Mouse (Mus musculus): ENCODE measurements around the gene Tbk1. TPM values are rescaled to one million over a fixed set of nuclear protein-coding genes. Genes with fewer than 3 reads are reported as not detected.

The Tbk1 gene
- total RNA-seq, 1 experiment, result 25.7 TPM

DNA sequence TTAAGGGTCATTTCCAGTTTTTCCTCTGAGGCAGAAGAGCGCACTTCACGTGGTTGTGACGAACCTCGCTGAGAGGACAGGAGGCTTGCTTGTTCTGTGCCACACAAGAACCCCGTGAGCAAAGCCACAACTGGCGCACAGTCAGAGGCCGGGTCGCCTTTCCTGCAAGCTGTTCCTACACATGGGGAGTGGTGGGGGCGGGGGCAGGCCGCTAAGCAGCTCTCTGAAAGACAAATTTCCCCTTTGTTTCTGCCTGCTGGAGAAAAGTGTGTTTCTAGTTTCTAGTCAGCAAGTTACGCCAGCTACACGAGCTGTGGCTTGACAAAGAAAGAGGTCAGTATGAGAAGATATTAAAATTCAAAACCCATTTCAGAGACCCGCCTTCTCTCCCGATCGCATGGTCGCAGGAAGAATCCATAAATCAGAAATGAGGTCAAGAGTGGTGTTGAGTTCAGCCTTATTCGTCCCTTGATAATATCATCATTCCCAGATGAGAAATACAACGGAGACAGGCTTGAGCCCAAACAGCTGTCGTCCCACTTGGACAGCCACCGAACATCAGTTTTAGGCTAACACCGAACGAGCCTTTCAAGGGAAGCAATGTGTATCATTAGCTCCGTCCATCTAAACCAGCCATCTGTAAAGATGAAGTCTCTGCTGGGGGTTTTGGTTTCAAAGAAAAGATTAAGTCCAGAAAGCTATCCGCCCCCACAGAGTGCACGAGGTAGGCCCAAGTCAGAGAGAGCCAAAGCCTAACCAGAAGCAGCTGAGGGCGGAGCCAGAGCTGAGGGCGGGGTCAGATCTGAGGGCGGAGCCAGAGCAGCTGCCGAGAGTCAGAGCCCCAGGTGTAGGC, 79.6 kb downstream of the Tbk1 start:
- in situ Hi-C loops (cut with MboI; ENCODE audit: low sequenced_read_pairs in 2 of 2, unreplicated experiment in 2 of 2), result no loop called here
- Histone ChIP-seq H3K9ac (ENCODE audit: insufficient read depth, low read depth, low read length, poor library complexity, severe bottlenecking) (peak overlapping the region; percentile 74; the same call in 1 of the 2 replicates), H3K4me3 (ENCODE audit: insufficient read depth in 1 of 2, low read depth in 1 of 2, low read length in 2 of 2, poor library complexity in 1 of 2, severe bottlenecking in 1 of 2) (peak overlapping the region; percentile 8 to 11), H3K4me1 (ENCODE audit: control insufficient read depth in 2 of 2, insufficient read depth in 2 of 2, low read length in 2 of 2, poor library complexity in 1 of 2) (peaks cover 6 to 10% of the 10 kb centered on the region in 2 experiments), H3K36me3 (ENCODE audit: control insufficient read depth, insufficient read depth, low read length, poor library complexity, severe bottlenecking) (no peaks in the 10 kb centered on the region), H3K27ac (ENCODE audit: insufficient read depth, low read depth, low read length, poor library complexity, severe bottlenecking) (peak overlapping the region; percentile 51), H3K9me3 (ENCODE audit: control insufficient read depth, insufficient read depth, low read depth, low read length) (no peaks in the 10 kb centered on the region)
- no peak for TF ChIP-seq CHD2 (IDR thresholded peaks at IDR 0.05; ENCODE audit: low read depth, low read length)
- TF ChIP-seq MAFK (IDR thresholded peaks at IDR 0.05; ENCODE audit: insufficient read depth, low read depth, low read length), result no peak
- TF ChIP-seq ZC3H11A (IDR thresholded peaks at IDR 0.05; ENCODE audit: borderline replicate concordance, low read depth, low read length), result no peak
- TF ChIP-seq ZNF384 (IDR thresholded peaks at IDR 0.05; ENCODE audit: low read depth, low read length), result no peak
- no peak for TF ChIP-seq HCFC1 (IDR thresholded peaks at IDR 0.05; ENCODE audit: borderline replicate concordance, insufficient read depth, low read length)
- peak; percentile 74 for DNase-seq (ENCODE audit: low read depth, low spot score)

DNA sequence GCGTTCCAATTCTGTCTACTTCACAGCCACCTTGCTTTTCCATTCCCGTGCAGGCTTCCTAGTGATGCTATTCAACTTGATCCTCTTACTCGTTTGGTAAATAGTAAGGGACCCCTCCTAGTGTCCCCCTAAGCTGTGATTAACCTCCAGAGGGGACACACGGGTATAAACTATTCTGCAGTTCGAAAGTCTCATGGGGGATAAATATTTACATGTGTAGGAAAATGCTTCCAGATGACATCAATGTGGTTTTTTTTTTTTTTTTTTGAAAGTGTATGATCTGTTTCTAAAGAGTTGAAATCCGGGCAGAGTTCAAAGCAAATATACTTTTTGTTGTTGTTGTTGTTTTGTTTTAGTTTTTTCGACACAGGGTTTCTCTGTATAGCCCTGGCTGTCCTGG, 80.7 kb downstream of the Tbk1 start:
- in situ Hi-C loops (cut with MboI; ENCODE audit: low sequenced_read_pairs in 2 of 2, unreplicated experiment in 2 of 2), result no loop called here
- Histone ChIP-seq H3K27ac (ENCODE audit: insufficient read depth, low read depth, low read length, poor library complexity, severe bottlenecking) (no peak overlapping the region), H3K36me3 (ENCODE audit: control insufficient read depth, insufficient read depth, low read length, poor library complexity, severe bottlenecking) (no peaks in the 10 kb centered on the region), H3K4me1 (ENCODE audit: control insufficient read depth in 2 of 2, insufficient read depth in 2 of 2, low read length in 2 of 2, poor library complexity in 1 of 2) (peaks cover 7 to 12% of the 10 kb centered on the region in 2 experiments), H3K4me3 (ENCODE audit: insufficient read depth in 1 of 2, low read depth in 1 of 2, low read length in 2 of 2, poor library complexity in 1 of 2, severe bottlenecking in 1 of 2) (peak overlapping the region; percentile 52 to 68; a peak in 2 of 4 replicates), H3K9me3 (ENCODE audit: control insufficient read depth, insufficient read depth, low read depth, low read length) (no peaks in the 10 kb centered on the region), H3K9ac (ENCODE audit: insufficient read depth, low read depth, low read length, poor library complexity, severe bottlenecking) (peak overlapping the region; percentile 81; the same call in 1 of the 2 replicates)
- DNase-seq (ENCODE audit: low read depth, low spot score), result no peak
- TF ChIP-seq HCFC1 (IDR thresholded peaks at IDR 0.05; ENCODE audit: borderline replicate concordance, insufficient read depth, low read length), result no peak

DNA sequence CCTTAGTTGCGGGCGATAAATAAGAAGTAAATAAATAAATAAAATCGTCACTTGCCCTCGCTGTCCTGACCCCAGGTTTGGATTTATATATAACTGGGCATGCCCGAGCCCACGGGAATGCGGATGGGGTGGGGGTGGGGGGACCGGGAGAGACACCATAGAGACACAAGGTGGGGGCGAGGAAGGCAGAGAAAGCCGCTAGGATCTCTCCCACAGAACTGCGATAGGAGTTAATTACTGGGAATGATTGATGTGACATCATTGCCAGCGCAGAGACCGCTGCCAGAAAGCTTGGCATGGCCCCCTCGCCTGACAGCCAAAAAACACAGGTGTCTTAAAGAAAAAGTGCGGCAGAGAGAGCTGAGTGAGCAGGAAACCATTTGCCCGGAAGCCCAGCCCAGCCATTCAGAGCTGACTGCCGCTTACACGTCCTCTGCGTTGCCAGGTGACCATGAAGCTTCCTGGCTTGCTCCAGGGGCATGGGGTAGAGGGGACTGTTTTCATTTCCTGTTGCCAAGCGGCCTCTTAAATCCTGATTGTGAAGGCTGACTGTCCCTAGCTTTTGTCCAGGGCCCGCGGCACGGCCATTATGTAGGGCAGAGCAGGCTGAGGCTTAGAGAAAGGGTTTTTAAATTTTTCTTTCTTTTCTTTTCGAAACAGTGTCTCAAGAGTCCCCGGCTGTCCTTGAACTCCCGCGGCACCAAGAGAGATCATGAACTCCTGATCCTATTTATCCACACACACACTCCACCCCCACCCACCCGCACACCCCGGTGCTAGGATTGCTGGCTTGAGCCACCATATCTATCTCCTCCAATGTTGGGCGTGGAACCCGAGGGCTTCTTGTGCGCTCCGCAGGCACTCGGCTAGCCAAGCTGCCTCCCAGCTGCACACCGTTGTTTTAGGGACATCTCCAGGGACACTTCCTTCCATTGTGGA, 81.3 kb downstream of the Tbk1 start:
- Histone ChIP-seq H3K9me3 (ENCODE audit: control insufficient read depth, insufficient read depth, low read depth, low read length) (no peaks in the 10 kb centered on the region), H3K27ac (ENCODE audit: insufficient read depth, low read depth, low read length, poor library complexity, severe bottlenecking) (peak overlapping the region; percentile 73; the same call in 1 of the 2 replicates), H3K36me3 (ENCODE audit: control insufficient read depth, insufficient read depth, low read length, poor library complexity, severe bottlenecking) (no peaks in the 10 kb centered on the region), H3K9ac (ENCODE audit: insufficient read depth, low read depth, low read length, poor library complexity, severe bottlenecking) (peak overlapping the region; percentile 81; the same call in 1 of the 2 replicates), H3K4me1 (ENCODE audit: control insufficient read depth in 2 of 2, insufficient read depth in 2 of 2, low read length in 2 of 2, poor library complexity in 1 of 2) (peaks cover 12 to 14% of the 10 kb centered on the region in 2 experiments), H3K4me3 (ENCODE audit: insufficient read depth in 1 of 2, low read depth in 1 of 2, low read length in 2 of 2, poor library complexity in 1 of 2, severe bottlenecking in 1 of 2) (peak overlapping the region; percentile 52 to 68)
- in situ Hi-C loops (cut with MboI; ENCODE audit: low sequenced_read_pairs in 2 of 2, unreplicated experiment in 2 of 2), result no loop called here
- TF ChIP-seq ZNF384 (IDR thresholded peaks at IDR 0.05; ENCODE audit: low read depth, low read length), result no peak
- no peak for TF ChIP-seq HCFC1 (IDR thresholded peaks at IDR 0.05; ENCODE audit: borderline replicate concordance, insufficient read depth, low read length)
- no peak for TF ChIP-seq ZC3H11A (IDR thresholded peaks at IDR 0.05; ENCODE audit: borderline replicate concordance, low read depth, low read length)
- TF ChIP-seq MAFK (IDR thresholded peaks at IDR 0.05; ENCODE audit: insufficient read depth, low read depth, low read length), result 0 out of 2 replicates have a peak, but pooled peaks have one; percentile 17
- no peak for TF ChIP-seq CHD2 (IDR thresholded peaks at IDR 0.05; ENCODE audit: low read depth, low read length)
- DNase-seq (ENCODE audit: low read depth, low spot score), result no peak

DNA sequence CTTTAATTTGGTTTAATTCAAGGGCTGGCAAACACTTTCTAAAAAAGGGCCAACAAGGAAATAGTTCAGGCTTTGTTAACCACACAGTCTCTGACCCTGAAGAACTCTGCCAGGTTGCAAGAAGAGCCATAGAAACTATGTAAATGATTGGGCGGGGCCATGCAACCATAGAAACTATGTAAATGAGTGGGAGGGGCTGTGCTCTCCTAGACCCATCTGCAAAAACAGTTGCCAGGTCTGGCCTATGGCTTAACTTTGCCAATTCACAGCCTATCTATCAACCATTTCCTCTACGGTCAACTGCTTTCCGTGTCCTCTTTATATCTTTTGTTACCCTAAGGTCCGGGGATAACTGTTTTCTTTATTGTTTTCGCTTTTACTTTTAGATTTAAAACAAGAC, 85.4 kb downstream of the Tbk1 start:
- Histone ChIP-seq H3K27ac (ENCODE audit: insufficient read depth, low read depth, low read length, poor library complexity, severe bottlenecking) (no peak overlapping the region; the same call in 1 of the 2 replicates), H3K4me3 (ENCODE audit: insufficient read depth in 1 of 2, low read depth in 1 of 2, low read length in 2 of 2, poor library complexity in 1 of 2, severe bottlenecking in 1 of 2) (peak overlapping the region in 1 of 2 experiments; percentile 13; a peak in 1 of 4 replicates), H3K9ac (ENCODE audit: insufficient read depth, low read depth, low read length, poor library complexity, severe bottlenecking) (no peak overlapping the region), H3K4me1 (ENCODE audit: control insufficient read depth in 2 of 2, insufficient read depth in 2 of 2, low read length in 2 of 2, poor library complexity in 1 of 2) (peaks cover 9 to 30% of the 10 kb centered on the region in 2 experiments), H3K9me3 (ENCODE audit: control insufficient read depth, insufficient read depth, low read depth, low read length) (no peaks in the 10 kb centered on the region), H3K36me3 (ENCODE audit: control insufficient read depth, insufficient read depth, low read length, poor library complexity, severe bottlenecking) (no peaks in the 10 kb centered on the region)
- in situ Hi-C loops (cut with MboI; ENCODE audit: low sequenced_read_pairs in 2 of 2, unreplicated experiment in 2 of 2), result no loop called here
- TF ChIP-seq ZC3H11A (IDR thresholded peaks at IDR 0.05; ENCODE audit: borderline replicate concordance, low read depth, low read length), result no peak
- TF ChIP-seq MAFK (IDR thresholded peaks at IDR 0.05; ENCODE audit: insufficient read depth, low read depth, low read length), result no peak
- no peak for TF ChIP-seq CHD2 (IDR thresholded peaks at IDR 0.05; ENCODE audit: low read depth, low read length)
- TF ChIP-seq ZNF384 (IDR thresholded peaks at IDR 0.05; ENCODE audit: low read depth, low read length), result no peak
- no peak for TF ChIP-seq HCFC1 (IDR thresholded peaks at IDR 0.05; ENCODE audit: borderline replicate concordance, insufficient read depth, low read length)
- DNase-seq (ENCODE audit: low read depth, low spot score), result peak; percentile 83

Data from ES-E14 (cell line).